Mouse (Mus musculus) lung, adult 2 months (tissue): ENCODE data around the gene Olfr742.

Source experiments
- CTCF ChIP-seq: fragments of 200-500 bp; IDR thresholded peaks from 2 replicates; pipeline ENCODE4 v1.5.1; 2011; ENCODE audit warnings: mild to moderate bottlenecking, low read length, control low read depth; ENCODE audit not compliant: insufficient read depth
- POLR2A ChIP-seq: fragments of 200-500 bp; IDR thresholded peaks from 2 replicates; pipeline ENCODE4 v1.6.1; 2011; ENCODE audit warnings: low read depth, mild to moderate bottlenecking, control low read depth, low read length, borderline replicate concordance; ENCODE audit errors: extremely low read depth

DNA sequence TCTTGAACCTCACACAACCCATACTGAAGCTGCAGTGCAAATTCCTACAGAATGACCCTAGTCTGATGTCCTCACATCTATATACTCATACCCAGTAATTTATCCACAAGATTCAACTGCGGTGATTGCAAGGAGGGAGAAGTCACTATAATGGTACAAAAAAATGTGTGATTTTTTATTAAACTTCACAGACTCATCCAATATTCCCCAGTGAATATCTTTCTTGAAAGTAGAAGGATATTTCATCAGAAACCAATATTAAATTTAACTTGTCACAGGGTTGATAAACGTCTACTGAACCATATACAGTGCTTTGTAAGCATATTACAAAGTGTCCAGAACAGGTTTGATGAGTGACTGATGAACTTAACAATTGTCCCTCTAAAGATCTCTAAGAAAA is 31.0 kb upstream of the Olfr742 start, which contains the start of gene Olfr741:
- TF ChIP-seq CTCF = no peak
- no peak for TF ChIP-seq POLR2A
